In genomic region chr14:55139313-55139712, GRCm38 (mm10) we compare ENCODE assay signal across 29 mouse cellular contexts. TPM values are rescaled to one million over a fixed set of nuclear protein-coding genes. Genes with fewer than 3 reads are reported as not detected.
A peak's percentile ranks its signal among the peaks of the same experiment; 100 is the strongest.
DNase-seq lines count a peak whose midpoint lies in the region; ATAC-seq lines count a peak whose summit lies in the region.
"Had no signal": no experiment of that assay in that cellular context is flagged by ENCODE, and none has a peak within 500 bp of the region (broad histone marks: within the 10 kb centered on the region; RNA-seq: fewer than 3 reads in every experiment).

No protein-coding gene starts in this region.

- H3K9me3 ChIP-seq in kidney, embryonic 15.5 days (replicated peaks) = no peaks in the 10 kb centered on the region
- H3K9me3 ChIP-seq in limb, embryonic 10.5 days (replicated peaks) = no peaks in the 10 kb centered on the region
- H3K9me3 ChIP-seq: G1E; heart, embryonic 13.5 days; hindbrain, embryonic 12.5 days; midbrain, embryonic 10.5 days; neural tube, embryonic 13.5 days had no signal

- DNase-seq in kidney, adult 11 months = no peak
- peak; percentile 24 for DNase-seq in A20 (ENCODE audit: low read depth, low spot score)
- no peak for DNase-seq in adrenal gland, adult 2 months
- no peak for DNase-seq in spleen, postnatal 10 days (ENCODE audit: low spot score in 2 of 2)
- no peak for DNase-seq in limb, embryonic 10.5 days (ENCODE audit: low spot score)
- DNase-seq: adrenal gland, postnatal 10 days; cerebellum, adult 18-20 months; cerebellum, postnatal 25 days; embryo, embryonic 11 days; gastrocnemius, postnatal 25 days; heart, adult 2 months; heart, postnatal 14 days; kidney, adult 9 months; lung, postnatal 4 days; thymus, postnatal 14 days had no signal

- no peak overlapping the region for H3K4me3 ChIP-seq in kidney, embryonic 15.5 days (replicated peaks)
- no peak overlapping the region for H3K4me3 ChIP-seq in limb, embryonic 10.5 days
- H3K4me3 ChIP-seq: heart, adult 2 months; heart, embryonic 13.5 days; hindbrain, embryonic 12.5 days; midbrain, embryonic 10.5 days; myocyte; neural tube, embryonic 13.5 days had no signal

- peaks cover 16% of the 10 kb centered on the region; the same call in 1 of the 2 replicates for H3K4me1 ChIP-seq in kidney, embryonic 15.5 days
- H3K4me1 ChIP-seq in limb, embryonic 10.5 days = no peaks in the 10 kb centered on the region
- H3K4me1 ChIP-seq: hindbrain, embryonic 12.5 days; neural tube, embryonic 13.5 days had no signal

- no peak overlapping the region for H3K9ac ChIP-seq in kidney, embryonic 15.5 days
- H3K9ac ChIP-seq: heart, embryonic 13.5 days; hindbrain, embryonic 12.5 days; neural tube, embryonic 13.5 days had no signal

- H3K4me2 ChIP-seq in kidney, embryonic 15.5 days = peak overlapping the region; percentile 28; the same call in 1 of the 2 replicates
- H3K4me2 ChIP-seq: heart, embryonic 13.5 days; hindbrain, embryonic 12.5 days; neural tube, embryonic 13.5 days had no signal

- 32% methylated on average over 7 of the region's 7 CpGs for WGBS in kidney, embryonic 15.5 days
- 66% methylated on average over 7 of the region's 7 CpGs for WGBS in limb, embryonic 10.5 days

- 0 out of 2 replicates have a peak overlapping the region, but pooled peaks have one; percentile 1 for H3K27ac ChIP-seq in kidney, embryonic 15.5 days
- H3K27ac ChIP-seq in limb, embryonic 10.5 days = no peak overlapping the region
- H3K27ac ChIP-seq: heart, adult 2 months; heart, embryonic 13.5 days; hindbrain, embryonic 12.5 days; midbrain, embryonic 10.5 days; neural tube, embryonic 13.5 days had no signal

- H3K27me3 ChIP-seq in kidney, embryonic 15.5 days = no peaks in the 10 kb centered on the region
- H3K27me3 ChIP-seq in limb, embryonic 10.5 days (ENCODE audit: low read depth, poor library complexity, severe bottlenecking) = 0 out of 2 replicates have a peak, but pooled peaks cover 4% of the 10 kb centered on the region
- H3K27me3 ChIP-seq: CH12.LX; hindbrain, embryonic 12.5 days; neural tube, embryonic 13.5 days had no signal

- ATAC-seq in kidney, embryonic 15.5 days (replicated peaks; ENCODE audit: low FRiP score) = peak; percentile 56; the same call in 1 of the 2 replicates
- ATAC-seq in granulocyte monocyte progenitor cell, adult 5-6 weeks (replicated peaks; ENCODE audit: poor library complexity, severe bottlenecking) = peak; percentile 89
- peak; percentile 66; the same call in 1 of the 2 replicates for ATAC-seq in megakaryocyte progenitor cell, adult 5-6 weeks (replicated peaks; ENCODE audit: poor library complexity)
- ATAC-seq: forebrain, embryonic 16.5 days; midbrain, embryonic 16.5 days had no signal

- H3K36me3 ChIP-seq in kidney, embryonic 15.5 days = no peaks in the 10 kb centered on the region
- H3K36me3 ChIP-seq in limb, embryonic 10.5 days = no peaks in the 10 kb centered on the region
- H3K36me3 ChIP-seq: G1E; heart, embryonic 13.5 days; hindbrain, embryonic 12.5 days; midbrain, embryonic 10.5 days; neural tube, embryonic 13.5 days had no signal

RNA-seq across cellular contexts. Expression of gene Jph4, which starts 22.6 kb away (rescaled TPM):
- 0.59 and 1.2 TPM in 2 replicates for polyA plus RNA-seq in kidney, embryonic 15.5 days (2015; fragmentation: Nextera tagmentation; extraction: Ambion mirVana)
- total RNA-seq in granulocyte monocyte progenitor cell, adult 5-6 weeks (2014; fragmentation: Nextera tagmentation) = not detected in 2 replicates
- not detected in 2 replicates for total RNA-seq in granulocyte monocyte progenitor cell, adult 5-6 weeks (2017)
- total RNA-seq in megakaryocyte progenitor cell, adult 5-6 weeks (2015) = not detected in 2 replicates
- not detected in 2 replicates for total RNA-seq in megakaryocyte progenitor cell, adult 5-6 weeks (2017)
- 1 to 10 TPM; 2.5 to 3.0 TPM for total RNA-seq in adrenal gland, adult 2 months (2021)
- polyA plus RNA-seq in adrenal gland, adult 2 months (2012; rRNA removed) = 4.0 and 6.8 TPM in 2 replicates
- polyA plus RNA-seq in limb, embryonic 10.5 days (2016; fragmentation: Nextera tagmentation; extraction: Ambion mirVana) = 0.03 and 0.08 TPM in 2 replicates
- total RNA-seq: CH12.LX; liver, adult 2 months had no signal
- polyA plus RNA-seq: G1E; liver, adult 2 months; liver, embryonic 16.5 days; myocyte had no signal

RNA-seq across cellular contexts. Expression of gene Ap1g2, which starts 32.9 kb away (rescaled TPM):
- polyA plus RNA-seq in kidney, embryonic 15.5 days (2015; fragmentation: Nextera tagmentation; extraction: Ambion mirVana) = 15.9 and 18.9 TPM in 2 replicates
- total RNA-seq in granulocyte monocyte progenitor cell, adult 5-6 weeks (2014; fragmentation: Nextera tagmentation) = 56.6 and 87.9 TPM in 2 replicates
- 12.4 and 15.1 TPM in 2 replicates for total RNA-seq in granulocyte monocyte progenitor cell, adult 5-6 weeks (2017)
- total RNA-seq in megakaryocyte progenitor cell, adult 5-6 weeks (2015) = 31.3 and 52.7 TPM in 2 replicates
- total RNA-seq in megakaryocyte progenitor cell, adult 5-6 weeks (2017) = 17.4 and 18.3 TPM in 2 replicates
- total RNA-seq in adrenal gland, adult 2 months (2021) = 10 to 100 TPM; 21.9 to 24.8 TPM
- 27.3 and 30.3 TPM in 2 replicates for polyA plus RNA-seq in adrenal gland, adult 2 months (2012; rRNA removed)
- polyA plus RNA-seq in limb, embryonic 10.5 days (2016; fragmentation: Nextera tagmentation; extraction: Ambion mirVana) = 10.6 and 12.5 TPM in 2 replicates

RNA-seq across cellular contexts. Expression of gene Thtpa, which starts 44.7 kb away (rescaled TPM):
- 21.0 and 21.5 TPM in 2 replicates for polyA plus RNA-seq in kidney, embryonic 15.5 days (2015; fragmentation: Nextera tagmentation; extraction: Ambion mirVana)
- 11.9 and 16.2 TPM in 2 replicates for total RNA-seq in granulocyte monocyte progenitor cell, adult 5-6 weeks (2014; fragmentation: Nextera tagmentation)
- 10.0 and 13.0 TPM in 2 replicates for total RNA-seq in granulocyte monocyte progenitor cell, adult 5-6 weeks (2017)
- 7.3 and 7.7 TPM in 2 replicates for total RNA-seq in megakaryocyte progenitor cell, adult 5-6 weeks (2015)
- total RNA-seq in megakaryocyte progenitor cell, adult 5-6 weeks (2017) = 10.9 and 11.5 TPM in 2 replicates
- 10 to 100 TPM; 11.6 to 21.6 TPM for total RNA-seq in adrenal gland, adult 2 months (2021)
- 6.0 and 6.7 TPM in 2 replicates for polyA plus RNA-seq in adrenal gland, adult 2 months (2012; rRNA removed)
- polyA plus RNA-seq in limb, embryonic 10.5 days (2016; fragmentation: Nextera tagmentation; extraction: Ambion mirVana) = 22.0 and 25.6 TPM in 2 replicates

RNA-seq across cellular contexts. Expression of gene Zfhx2, which starts 47.2 kb away (rescaled TPM):
- polyA plus RNA-seq in kidney, embryonic 15.5 days (2015; fragmentation: Nextera tagmentation; extraction: Ambion mirVana) = 6.0 and 6.5 TPM in 2 replicates
- 3.0 and 5.2 TPM in 2 replicates for total RNA-seq in granulocyte monocyte progenitor cell, adult 5-6 weeks (2014; fragmentation: Nextera tagmentation)
- 0.26 and 0.82 TPM in 2 replicates for total RNA-seq in granulocyte monocyte progenitor cell, adult 5-6 weeks (2017)
- total RNA-seq in megakaryocyte progenitor cell, adult 5-6 weeks (2015) = 2.5 and 3.1 TPM in 2 replicates
- 0.75 and 1.1 TPM in 2 replicates for total RNA-seq in megakaryocyte progenitor cell, adult 5-6 weeks (2017)
- total RNA-seq in adrenal gland, adult 2 months (2021) = 1 to 10 TPM; 6.3 to 7.3 TPM
- polyA plus RNA-seq in adrenal gland, adult 2 months (2012; rRNA removed) = 3.0 and 4.2 TPM in 2 replicates
- polyA plus RNA-seq in limb, embryonic 10.5 days (2016; fragmentation: Nextera tagmentation; extraction: Ambion mirVana) = 4.1 and 5.6 TPM in 2 replicates
